Comparison of ENCODE assay signal across 8 mouse cellular contexts in genomic region chr17:78836056-78836455, GRCm38 (mm10). TPM values are rescaled to one million over a fixed set of nuclear protein-coding genes. Genes with fewer than 3 reads are reported as not detected.
A peak's percentile ranks its signal among the peaks of the same experiment; 100 is the strongest.
DNase-seq lines count a peak whose midpoint lies in the region; ATAC-seq and TF ChIP-seq lines count a peak whose summit lies in the region.

No protein-coding gene starts in this region.

- peak overlapping the region; percentile 80 for H3K4me2 ChIP-seq in heart, embryonic 11.5 days
- peak overlapping the region; percentile 32; the same call in 1 of the 2 replicates for H3K4me2 ChIP-seq in CH12.LX (ENCODE audit: insufficient read depth, low read depth, poor library complexity, severe bottlenecking)
- peak overlapping the region; percentile 93 for H3K4me2 ChIP-seq in liver, embryonic 15.5 days

- peaks cover 8% of the 10 kb centered on the region; the same call in 1 of the 2 replicates for H3K36me3 ChIP-seq in heart, embryonic 11.5 days (ENCODE audit: control insufficient read depth, insufficient read depth, low read length)
- H3K36me3 ChIP-seq in CH12.LX (replicated peaks in 1 of 2; ENCODE audit: control insufficient read depth in 1 of 2, insufficient read depth in 1 of 2, low read length in 1 of 2): peaks cover 15 to 42% of the 10 kb centered on the region in 2 experiments
- peaks cover 27% of the 10 kb centered on the region for H3K36me3 ChIP-seq in forebrain, embryonic 10.5 days (replicated peaks)
- H3K36me3 ChIP-seq in liver, embryonic 15.5 days (replicated peaks): peaks cover 23% of the 10 kb centered on the region

- ATAC-seq in heart, embryonic 11.5 days (replicated peaks; ENCODE audit: insufficient number of reproducible peaks, low FRiP score, low TSS enrichment): no peak
- ATAC-seq in liver, embryonic 15.5 days (ENCODE audit: insufficient read depth): no peak

- H3K27ac ChIP-seq in heart, embryonic 11.5 days (ENCODE audit: low read depth, low read length): peak overlapping the region; percentile 82
- no peak overlapping the region for H3K27ac ChIP-seq in CH12.LX (ENCODE audit: insufficient read depth, low read depth)
- peak overlapping the region; percentile 87 for H3K27ac ChIP-seq in forebrain, embryonic 10.5 days
- peak overlapping the region; percentile 96 for H3K27ac ChIP-seq in liver, embryonic 15.5 days (replicated peaks)

- no peaks in the 10 kb centered on the region for H3K27me3 ChIP-seq in heart, embryonic 11.5 days (ENCODE audit: control insufficient read depth, insufficient read depth, low read length)
- no peaks in the 10 kb centered on the region for H3K27me3 ChIP-seq in CH12.LX (replicated peaks)
- H3K27me3 ChIP-seq in forebrain, embryonic 10.5 days (ENCODE audit: poor library complexity, severe bottlenecking): no peaks in the 10 kb centered on the region
- no peaks in the 10 kb centered on the region for H3K27me3 ChIP-seq in liver, embryonic 15.5 days

- no peaks in the 10 kb centered on the region for H3K9me3 ChIP-seq in heart, embryonic 11.5 days (replicated peaks; ENCODE audit: control insufficient read depth, low read length)
- no peaks in the 10 kb centered on the region for H3K9me3 ChIP-seq in CH12.LX (replicated peaks; ENCODE audit: low read length)
- no peaks in the 10 kb centered on the region for H3K9me3 ChIP-seq in forebrain, embryonic 10.5 days
- no peaks in the 10 kb centered on the region for H3K9me3 ChIP-seq in liver, embryonic 15.5 days (replicated peaks)

- in situ Hi-C loops in CH12.LX (cut with MboI; ENCODE audit: low pct_ligation_motif_present, low pct_unique_long_range_greater_than_20kb, low sequenced_read_pairs): no loop called here

- WGBS in heart, embryonic 11.5 days (ENCODE audit: insufficient replicate concordance): 46% methylated on average over 2 of the region's 2 CpGs
- WGBS in forebrain, embryonic 10.5 days: 33% methylated on average over 2 of the region's 2 CpGs
- WGBS in liver, embryonic 15.5 days (ENCODE audit: insufficient replicate concordance): 23% methylated on average over 2 of the region's 2 CpGs

- H3K9ac ChIP-seq in heart, embryonic 11.5 days (ENCODE audit: low read depth, low read length): peak overlapping the region; percentile 73
- H3K9ac ChIP-seq in CH12.LX (ENCODE audit: insufficient read depth, low read depth): peak overlapping the region; percentile 81
- H3K9ac ChIP-seq in liver, embryonic 15.5 days: peak overlapping the region; percentile 74

- DNase-seq in heart, postnatal 10 days: no peak
- DNase-seq in CH12.LX (ENCODE audit: extremely low read depth): peak; percentile 14
- no peak for DNase-seq in forebrain, embryonic 10.5 days (ENCODE audit: extremely low spot score, low spot score)
- no peak for DNase-seq in layer of hippocampus, adult 9-11 months
- no peak for DNase-seq in frontal cortex, postnatal 10 days (ENCODE audit: low spot score in 2 of 2)
- no peak for DNase-seq in layer of hippocampus, postnatal 14 days (ENCODE audit: low spot score in 2 of 2)

- no peaks in the 10 kb centered on the region; the same call in 1 of the 2 replicates for H3K79me2 ChIP-seq in CH12.LX (replicated peaks; ENCODE audit: control insufficient read depth, extremely low read depth, insufficient read depth, poor library complexity, severe bottlenecking)

- no peak for TF ChIP-seq EP300 in CH12.LX (IDR thresholded peaks at IDR 0.05; ENCODE audit: low read length)

- TF ChIP-seq POLR2A in CH12.LX (IDR thresholded peaks at IDR 0.05; ENCODE audit: low read depth, low read length): no peak

- H3K4me3 ChIP-seq in heart, embryonic 11.5 days (ENCODE audit: low read depth, low read length): peak overlapping the region; percentile 88
- H3K4me3 ChIP-seq in CH12.LX (replicated peaks in 1 of 3; ENCODE audit: low read depth in 2 of 3, low read length in 2 of 3, poor library complexity in 1 of 3): peak overlapping the region; percentile 88 to 92 (median 92)
- peak overlapping the region; percentile 77 for H3K4me3 ChIP-seq in forebrain, embryonic 10.5 days
- H3K4me3 ChIP-seq in liver, embryonic 15.5 days (replicated peaks): peak overlapping the region; percentile 96

- H3K4me1 ChIP-seq in heart, embryonic 11.5 days (ENCODE audit: control insufficient read depth, insufficient read depth, low read length): no peaks in the 10 kb centered on the region
- peaks cover 0 to 23% of the 10 kb centered on the region in 2 experiments; a peak in 2 of 4 replicates for H3K4me1 ChIP-seq in CH12.LX (ENCODE audit: control insufficient read depth in 1 of 2, insufficient read depth in 2 of 2)
- peaks cover 13% of the 10 kb centered on the region for H3K4me1 ChIP-seq in forebrain, embryonic 10.5 days
- H3K4me1 ChIP-seq in liver, embryonic 15.5 days (replicated peaks): peaks cover 12% of the 10 kb centered on the region

- no peak for TF ChIP-seq RAD21 in CH12.LX (IDR thresholded peaks at IDR 0.05; ENCODE audit: low read depth, low read length)

- peak in 1 of 2 experiments; percentile 22; a peak in 1 of 4 replicates for TF ChIP-seq CTCF in CH12.LX (conservative IDR thresholded peaks at IDR 0.05 in 1 of 2, IDR thresholded peaks at IDR 0.05 in 1 of 2; ENCODE audit: low read depth in 2 of 2, low read length in 2 of 2)

- dilution Hi-C loops in CH12.LX (cut with MboI; ENCODE audit: extremely low pct_ligation_motif_present, extremely low pct_unique_long_range_greater_than_20kb, low sequenced_read_pairs): no loop called here

- intact Hi-C loops in heart, postnatal 10 days (cut with DNase I): loop anchor here (5.0 kb wide), 1 partner anchor 81 kb away; the partner anchor contains the start of gene Cebpzos

TF ChIP-seq in CH12.LX, 34 proteins besides CTCF, POLR2A, EP300 and RAD21:
- TF ChIP-seq GABPA (IDR thresholded peaks at IDR 0.05; ENCODE audit: insufficient replicate concordance, low read depth, low read length) (no peak), ZNF384 (IDR thresholded peaks at IDR 0.05; ENCODE audit: low read depth, low read length) (0 out of 2 replicates have a peak, but pooled peaks have one; percentile 16), MAX (IDR thresholded peaks at IDR 0.05; ENCODE audit: low read length) (no peak)
TF ChIP-seq in CH12.LX: peak in this region for 1.

RNA-seq across cellular contexts. Expression of gene Gpatch11, which starts 0.7 kb away (rescaled TPM):
- polyA plus RNA-seq in heart, embryonic 11.5 days (2014; fragmentation: Nextera tagmentation; extraction: Ambion mirVana): 31.8 and 32.5 TPM in 2 replicates
- 10 to 100 TPM; 25.9 to 30.0 TPM for total RNA-seq in heart, postnatal 10 days (2021)
- total RNA-seq in CH12.LX (2012; rRNA removed) (13.4 and 21.6 TPM in 2 replicates), CH12.LX (2014; rRNA removed) (22.3 and 25.1 TPM in 2 replicates)
- 25.5 and 38.7 TPM in 2 replicates for polyA plus RNA-seq in CH12.LX (2012; ENCODE audit: insufficient read length, low read depth)
- 30.4 and 31.8 TPM in 2 replicates for polyA plus RNA-seq in forebrain, embryonic 10.5 days (2016; fragmentation: Nextera tagmentation; extraction: Ambion mirVana)
- 12.4 and 13.4 TPM in 2 replicates for polyA plus RNA-seq in liver, embryonic 15.5 days (2015; fragmentation: Nextera tagmentation; extraction: Ambion mirVana)
- total RNA-seq in layer of hippocampus, postnatal 14 days (2021): 10 to 100 TPM; 37.5 to 45.1 TPM

RNA-seq across cellular contexts. Expression of gene Heatr5b, which starts 0.9 kb away (rescaled TPM):
- 16.9 and 18.7 TPM in 2 replicates for polyA plus RNA-seq in heart, embryonic 11.5 days (2014; fragmentation: Nextera tagmentation; extraction: Ambion mirVana)
- total RNA-seq in heart, postnatal 10 days (2021): 10 to 100 TPM; 31.7 to 35.5 TPM
- 15.3 and 17.9 TPM in 2 replicates for total RNA-seq in CH12.LX (2012; rRNA removed)
- 9.0 and 13.0 TPM in 2 replicates for total RNA-seq in CH12.LX (2014; rRNA removed)
- polyA plus RNA-seq in CH12.LX (2012; ENCODE audit: insufficient read length, low read depth): 16.3 and 21.5 TPM in 2 replicates
- 13.6 and 14.0 TPM in 2 replicates for polyA plus RNA-seq in forebrain, embryonic 10.5 days (2016; fragmentation: Nextera tagmentation; extraction: Ambion mirVana)
- polyA plus RNA-seq in liver, embryonic 15.5 days (2015; fragmentation: Nextera tagmentation; extraction: Ambion mirVana): 3.7 and 4.1 TPM in 2 replicates
- total RNA-seq in layer of hippocampus, postnatal 14 days (2021): 10 to 100 TPM; 50.4 to 56.4 TPM

RNA-seq across cellular contexts. Expression of gene Eif2ak2, which starts 46.3 kb away (rescaled TPM):
- 6.4 and 9.5 TPM in 2 replicates for polyA plus RNA-seq in heart, embryonic 11.5 days (2014; fragmentation: Nextera tagmentation; extraction: Ambion mirVana)
- 10 to 100 TPM; 13.3 to 13.9 TPM for total RNA-seq in heart, postnatal 10 days (2021)
- total RNA-seq in CH12.LX (2012; rRNA removed) (9.8 and 11.6 TPM in 2 replicates), CH12.LX (2014; rRNA removed) (13.6 and 15.6 TPM in 2 replicates)
- polyA plus RNA-seq in CH12.LX (2012; ENCODE audit: insufficient read length, low read depth): 25.0 and 27.4 TPM in 2 replicates
- polyA plus RNA-seq in forebrain, embryonic 10.5 days (2016; fragmentation: Nextera tagmentation; extraction: Ambion mirVana): 7.4 and 8.6 TPM in 2 replicates
- polyA plus RNA-seq in liver, embryonic 15.5 days (2015; fragmentation: Nextera tagmentation; extraction: Ambion mirVana): 7.2 and 7.7 TPM in 2 replicates
- total RNA-seq in layer of hippocampus, postnatal 14 days (2021): 1 to 10 TPM; 6.8 to 7.8 TPM

Comparison
In these comparisons a context has a peak if more than half of its experiments do, and no peak if none do; other contexts are left out.
1. H3K4me2 ChIP-seq: peak in every context shown above with its lines; median percentile 93 in liver, embryonic 15.5 days; 80 in heart, embryonic 11.5 days; 32 in CH12.LX.